Mouse (Mus musculus) heart, postnatal 0 days (tissue): Measurements from ENCODE around the gene Parg. TPM values are rescaled to one million over a fixed set of nuclear protein-coding genes. Genes with fewer than 3 reads are reported as not detected.

Experiments used
- ATAC-seq: fragments of 200-750 bp; cut with Nextera tagmentation; 2 replicates; pipeline ENCODE4 v1.8.0; 2017; ENCODE audit warnings: low read depth, moderate number of reproducible peaks, moderate library complexity; ENCODE audit not compliant: insufficient read depth
- DNase-seq: peaks from one replicate; pipeline ENCODE4 v3.0.0-alpha.2; 2016; ENCODE audit warnings: low spot score
- H3K27ac ChIP-seq: fragments of 300-500 bp; sonication (generic); 2 replicates; pipeline ENCODE4 v1.5.1; 2014; ENCODE audit warnings: low read depth, mild to moderate bottlenecking
- H3K27me3 ChIP-seq: fragments of 300-500 bp; sonication (generic); 2 replicates; pipeline ENCODE4 v1.6.1; 2014; ENCODE audit warnings: low read length, mixed read lengths; ENCODE audit not compliant: control insufficient read depth, insufficient read depth
- H3K36me3 ChIP-seq: fragments of 300-500 bp; sonication (generic); replicated peaks from 2 replicates; pipeline ENCODE4 v1.6.1; 2014; ENCODE audit warnings: low read length, mixed read lengths; ENCODE audit not compliant: control insufficient read depth, insufficient read depth
- H3K4me1 ChIP-seq: fragments of 300-500 bp; sonication (generic); 2 replicates; pipeline ENCODE4 v1.6.1; 2014; ENCODE audit warnings: antibody characterized with exemption; ENCODE audit not compliant: control insufficient read depth, insufficient read depth
- H3K4me2 ChIP-seq: fragments of 300-500 bp; sonication (generic); 2 replicates; pipeline ENCODE4 v1.6.1; 2014; ENCODE audit warnings: low read depth, mild to moderate bottlenecking, low read length, moderate library complexity
- H3K4me3 ChIP-seq: fragments of 300-500 bp; sonication (generic); 2 replicates; pipeline ENCODE4 v1.5.1; 2014; ENCODE audit warnings: low read depth, low read length
- H3K9ac ChIP-seq: fragments of 300-500 bp; sonication (generic); replicated peaks from 2 replicates; pipeline ENCODE4 v1.6.1; 2014; ENCODE audit warnings: low read depth, low read length, mixed read lengths
- H3K9me3 ChIP-seq: fragments of 300-500 bp; sonication (generic); replicated peaks from 2 replicates; pipeline ENCODE4 v1.6.1; 2016; ENCODE audit warnings: low read length; ENCODE audit not compliant: control insufficient read depth
- CTCF ChIP-seq: IDR thresholded peaks from 2 replicates; pipeline ENCODE4 v1.5.1; 2016; ENCODE audit warnings: antibody characterized with exemption, control low read depth, low read depth
- EP300 ChIP-seq: IDR thresholded peaks from 2 replicates; pipeline ENCODE4 v1.6.1; 2016; ENCODE audit warnings: antibody characterized with exemption, low read depth
- WGBS: fragments of 180-500 bp; shearing (Covaris S2); extraction: QIAGEN DNeasy Blood & Tissue Kit; methylation state at CpG from one replicate; pipeline ENCODE4 v1.1.7; 2014; 5-methylcytosine and 5-hydroxymethylcytosine counted together
- polyA plus RNA-seq: library from polyadenylated mRNA; unstranded; fragments of >200 nt; fragmentation: Nextera tagmentation; extraction: Ambion mirVana; gene quantifications from 2 replicates; pipeline ENCODE4 v1.2.1, GENCODE M21; 2015
- total RNA-seq: library from RNA; depleted of rRNA; stranded (reverse); fragments of >200 nt; gene quantifications from 2 replicates; pipeline ENCODE4 v1.2.3, GENCODE M21; 2014; ENCODE audit warnings: low replicate concordance

Gene Parg
- total and polyA plus RNA-seq, 2 experiments from 2014 or later: 16.5 to 21.4 TPM

DNA sequence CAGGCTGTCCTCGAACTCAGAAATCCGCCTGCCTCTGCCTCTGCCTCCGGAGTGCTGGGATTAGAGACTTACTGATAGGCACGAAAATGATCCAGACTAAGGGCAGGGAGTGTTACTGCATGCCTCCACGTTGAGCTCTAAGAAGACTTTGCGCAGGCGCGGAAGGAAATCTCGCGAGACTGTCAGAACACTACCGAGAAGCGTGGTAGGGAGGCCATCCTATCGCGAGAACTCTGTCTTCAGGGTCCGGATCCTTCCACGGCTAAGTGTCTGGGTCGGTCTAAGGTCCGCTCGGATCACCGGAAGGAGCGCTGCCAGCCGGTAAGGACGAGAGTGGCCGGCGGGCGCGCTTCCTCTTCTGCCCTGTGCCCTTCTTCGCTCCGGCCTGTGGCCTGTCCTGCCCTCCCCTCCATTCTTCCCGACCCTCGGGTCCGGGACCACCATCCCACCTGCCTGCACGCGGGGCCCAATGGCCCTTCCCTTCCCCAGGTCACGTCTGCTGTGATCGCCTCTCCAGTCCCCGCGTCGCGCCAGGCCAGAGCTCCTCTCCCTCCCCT, 42.0 kb upstream of the Parg start, which contains the start of gene Ncoa4:
Ncoa4 (plus strand) TSS at position 176 of the 557 bp plus-strand sequence.
- Histone ChIP-seq H3K36me3 (no peaks in the 10 kb centered on the region), H3K9ac (peak within 1 kb of the TSS; percentile 88), H3K4me3 (peak within 1 kb of the TSS; percentile 89), H3K4me1 (peaks cover 17% of the 10 kb centered on the region), H3K9me3 (no peaks in the 10 kb centered on the region), H3K27me3 (no peaks in the 10 kb centered on the region), H3K27ac (peak within 1 kb of the TSS; percentile 91), H3K4me2 (peak within 1 kb of the TSS; percentile 88)
- peak; percentile 99 for DNase-seq
- 1% methylated on average over 36 of the region's 40 CpGs for WGBS
- peak; percentile 98 for ATAC-seq
- TF ChIP-seq EP300 (peak; percentile 88), CTCF (no peak)

DNA sequence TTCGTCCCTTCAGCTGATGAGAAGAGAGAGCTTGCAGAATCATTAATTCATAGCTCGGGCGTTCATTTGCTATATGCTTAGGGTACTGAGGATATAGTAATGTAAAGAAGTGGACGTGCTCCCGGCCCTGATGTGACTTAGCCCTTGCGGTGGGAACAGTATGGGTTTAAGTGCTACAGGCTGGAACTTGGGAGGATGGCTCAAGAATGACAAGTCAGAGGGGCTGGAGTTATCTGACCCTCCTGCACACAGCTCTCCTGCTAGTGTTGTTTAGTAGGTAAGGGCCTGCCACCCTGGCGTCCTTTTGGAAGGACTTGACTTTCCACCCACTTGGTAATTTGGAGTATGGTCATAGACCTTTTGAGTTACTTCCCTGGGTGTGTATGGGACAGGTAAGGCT, 41.2 kb upstream of the Parg start:
- DNase-seq (no peak), ATAC-seq (no peak)
- Histone ChIP-seq H3K4me1 (peaks cover 17% of the 10 kb centered on the region), H3K27me3 (no peaks in the 10 kb centered on the region), H3K9ac (peak overlapping the region; percentile 88), H3K36me3 (no peaks in the 10 kb centered on the region), H3K9me3 (no peaks in the 10 kb centered on the region), H3K4me3 (peak overlapping the region; percentile 89), H3K27ac (peak overlapping the region; percentile 91), H3K4me2 (peak overlapping the region; percentile 88)
- 17% methylated on average over 7 of the region's 7 CpGs for WGBS
- no peak for TF ChIP-seq EP300
- no peak for TF ChIP-seq CTCF

GRCm38 (mm10) chr14:32161090-32161885, 40.5 kb upstream of the Parg start:
- peak overlapping the region; percentile 88 for H3K4me2 ChIP-seq
- no peak overlapping the region for H3K27ac ChIP-seq
- 0 out of 2 replicates have a peak overlapping the region, but pooled peaks have one; percentile 88 for H3K9ac ChIP-seq
- no peaks in the 10 kb centered on the region for H3K27me3 ChIP-seq
- DNase-seq (no peak), ATAC-seq (no peak)
- H3K36me3 ChIP-seq: no peaks in the 10 kb centered on the region
- peaks cover 17% of the 10 kb centered on the region for H3K4me1 ChIP-seq
- 75% methylated on average over 12 of the region's 12 CpGs for WGBS
- H3K9me3 ChIP-seq: no peaks in the 10 kb centered on the region
- H3K4me3 ChIP-seq: no peak overlapping the region
- TF ChIP-seq CTCF: no peak
- no peak for TF ChIP-seq EP300

DNA sequence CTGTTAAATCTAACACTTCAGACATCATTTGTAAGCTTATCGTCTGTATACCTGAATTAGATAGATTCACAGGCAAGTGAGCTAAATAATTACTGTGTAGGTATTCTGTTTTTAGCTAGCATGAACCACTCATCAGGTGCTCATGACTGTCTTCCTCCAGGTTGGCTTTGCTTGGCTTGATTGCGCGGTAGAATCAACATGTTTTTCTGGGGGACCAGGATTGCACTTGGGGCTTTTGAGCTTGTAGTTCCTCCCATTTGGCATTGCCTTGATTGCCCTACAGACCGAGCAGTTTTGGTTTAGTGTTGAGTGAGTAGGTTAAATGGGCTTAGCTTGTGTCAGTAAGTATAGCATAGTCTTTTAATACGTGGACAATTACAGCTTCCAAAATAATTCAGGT, 39.5 kb upstream of the Parg start:
- Histone ChIP-seq H3K4me1 (peaks cover 17% of the 10 kb centered on the region), H3K27me3 (no peaks in the 10 kb centered on the region), H3K9ac (no peak overlapping the region), H3K4me2 (no peak overlapping the region), H3K9me3 (no peaks in the 10 kb centered on the region), H3K4me3 (no peak overlapping the region), H3K27ac (no peak overlapping the region), H3K36me3 (no peaks in the 10 kb centered on the region)
- no peak for TF ChIP-seq CTCF
- TF ChIP-seq EP300: no peak
- no peak for DNase-seq
- 90% methylated on average over 5 of the region's 5 CpGs for WGBS
- no peak for ATAC-seq

- Histone ChIP-seq H3K9me3 (no peaks in the 10 kb centered on the region), H3K4me3 (no peak overlapping the region), H3K4me2 (no peak overlapping the region), H3K4me1 (peaks cover 23% of the 10 kb centered on the region), H3K9ac (no peak overlapping the region), H3K27ac (no peak overlapping the region), H3K36me3 (no peaks in the 10 kb centered on the region), H3K27me3 (no peaks in the 10 kb centered on the region)
- WGBS: 84% methylated on average over 11 of the region's 11 CpGs
- no peak for DNase-seq
- TF ChIP-seq CTCF (no peak), EP300 (no peak)
- ATAC-seq: no peak
Measured at GRCm38 (mm10) chr14:32163203-32163888, 38.4 kb upstream of the Parg start.
